In the genomic region with DNA sequence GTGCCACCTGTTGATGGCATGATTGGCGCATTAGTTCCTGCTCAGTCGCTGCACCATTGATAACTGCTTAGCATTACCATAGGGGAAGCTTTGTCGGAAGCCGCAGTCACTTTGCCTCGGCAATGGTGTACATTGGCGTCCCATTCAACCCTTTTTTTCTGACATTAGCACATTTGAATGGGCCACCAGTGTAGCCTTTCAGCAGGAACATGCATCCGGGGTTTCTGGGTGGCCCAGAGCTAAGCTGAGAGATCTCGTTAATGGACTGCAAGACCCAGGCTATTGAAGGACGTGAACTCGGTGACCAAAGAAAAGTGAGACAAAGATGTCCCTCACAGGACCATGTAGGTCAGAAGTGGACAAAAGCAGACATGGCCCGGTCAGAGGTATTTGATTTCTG, we compare ENCODE assay signal across 14 mouse cellular contexts.
DNase-seq lines count a peak whose midpoint lies in the region; ATAC-seq lines count a peak whose summit lies in the region.
"Had no signal": no experiment of that assay in that cellular context is flagged by ENCODE, and none has a peak within 500 bp of the region (broad histone marks: within the 10 kb centered on the region; RNA-seq: fewer than 3 reads in every experiment).

No protein-coding gene starts in this region.

- no peak for ATAC-seq in lung, embryonic 15.5 days (ENCODE audit: borderline replicate concordance, extremely low read depth, low FRiP score, low TSS enrichment)
- no peak for ATAC-seq in hindbrain, embryonic 12.5 days (ENCODE audit: low FRiP score)
- no peak for ATAC-seq in midbrain, embryonic 16.5 days
- ATAC-seq: intestine, embryonic 16.5 days had no signal

- H3K9ac ChIP-seq in lung, embryonic 15.5 days: no peak overlapping the region
- no peak overlapping the region for H3K9ac ChIP-seq in hindbrain, embryonic 12.5 days
- H3K9ac ChIP-seq in midbrain, embryonic 16.5 days (ENCODE audit: low read depth, low read length): no peak overlapping the region
- H3K9ac ChIP-seq: embryonic facial prominence, embryonic 12.5 days; liver, embryonic 14.5 days had no signal

- WGBS in lung, embryonic 15.5 days: 61% methylated on average over 11 of the region's 11 CpGs
- 20% methylated on average over 11 of the region's 11 CpGs for WGBS in hindbrain, embryonic 12.5 days
- WGBS in midbrain, embryonic 16.5 days: 9% methylated on average over 11 of the region's 11 CpGs

- peak overlapping the region; percentile 80 for H3K27ac ChIP-seq in lung, embryonic 15.5 days
- H3K27ac ChIP-seq in hindbrain, embryonic 12.5 days: no peak overlapping the region
- H3K27ac ChIP-seq in midbrain, embryonic 16.5 days (ENCODE audit: low read length): no peak overlapping the region
- H3K27ac ChIP-seq: embryonic facial prominence, embryonic 12.5 days; liver, embryonic 14.5 days; stomach, postnatal 0 days had no signal

- H3K4me2 ChIP-seq in lung, embryonic 15.5 days: peak overlapping the region; percentile 10; the same call in 1 of the 2 replicates
- peak overlapping the region; percentile 15 for H3K4me2 ChIP-seq in hindbrain, embryonic 12.5 days (replicated peaks)
- H3K4me2 ChIP-seq in midbrain, embryonic 16.5 days (ENCODE audit: low read length): 0 out of 2 replicates have a peak overlapping the region, but pooled peaks have one; percentile 17
- H3K4me2 ChIP-seq: embryonic facial prominence, embryonic 12.5 days had no signal

- no peaks in the 10 kb centered on the region for H3K27me3 ChIP-seq in lung, embryonic 15.5 days
- peaks cover 69% of the 10 kb centered on the region for H3K27me3 ChIP-seq in hindbrain, embryonic 12.5 days
- H3K27me3 ChIP-seq in midbrain, embryonic 16.5 days (ENCODE audit: control insufficient read depth, insufficient read depth, low read depth, low read length): peaks cover 16% of the 10 kb centered on the region
- H3K27me3 ChIP-seq: embryonic facial prominence, embryonic 12.5 days had no signal

- 0 out of 2 replicates have a peak, but pooled peaks cover 8% of the 10 kb centered on the region for H3K4me1 ChIP-seq in lung, embryonic 15.5 days
- H3K4me1 ChIP-seq in hindbrain, embryonic 12.5 days: no peaks in the 10 kb centered on the region
- H3K4me1 ChIP-seq in midbrain, embryonic 16.5 days (ENCODE audit: control insufficient read depth, insufficient read depth, low read length): no peaks in the 10 kb centered on the region
- H3K4me1 ChIP-seq: embryonic facial prominence, embryonic 12.5 days had no signal

- H3K4me3 ChIP-seq in lung, embryonic 15.5 days: no peak overlapping the region
- no peak overlapping the region for H3K4me3 ChIP-seq in hindbrain, embryonic 12.5 days
- H3K4me3 ChIP-seq in midbrain, embryonic 16.5 days (ENCODE audit: low read depth, low read length): no peak overlapping the region
- H3K4me3 ChIP-seq: embryonic facial prominence, embryonic 12.5 days had no signal

- no peaks in the 10 kb centered on the region for H3K9me3 ChIP-seq in lung, embryonic 15.5 days
- no peaks in the 10 kb centered on the region for H3K9me3 ChIP-seq in hindbrain, embryonic 12.5 days (replicated peaks)
- no peaks in the 10 kb centered on the region for H3K9me3 ChIP-seq in midbrain, embryonic 16.5 days (replicated peaks; ENCODE audit: control insufficient read depth, low read length, poor library complexity, severe bottlenecking)
- H3K9me3 ChIP-seq: embryonic facial prominence, embryonic 12.5 days had no signal

- no peak for DNase-seq in lung, postnatal 25 days (ENCODE audit: low spot score)
- DNase-seq in embryo, embryonic 10 days (ENCODE audit: low spot score): peak; percentile 59
- DNase-seq in thymus, postnatal 25 days: no peak
- DNase-seq in gastrocnemius, postnatal 10 days: no peak
- DNase-seq in layer of hippocampus, postnatal 25 days (ENCODE audit: extremely low spot score in 1 of 2, low spot score in 1 of 2): no peak
- DNase-seq: cerebellum, adult 18-20 months; kidney, postnatal 4 days had no signal

- no peaks in the 10 kb centered on the region for H3K36me3 ChIP-seq in lung, embryonic 15.5 days
- no peaks in the 10 kb centered on the region for H3K36me3 ChIP-seq in hindbrain, embryonic 12.5 days
- H3K36me3 ChIP-seq in midbrain, embryonic 16.5 days (ENCODE audit: control insufficient read depth, insufficient read depth, low read length): no peaks in the 10 kb centered on the region
- H3K36me3 ChIP-seq: embryonic facial prominence, embryonic 12.5 days had no signal
